Mouse (Mus musculus) MEL (cell line): ENCODE data around the gene Rbsn. TPM values are rescaled to one million over a fixed set of nuclear protein-coding genes. Genes with fewer than 3 reads are reported as not detected.

ENCODE experiments used
- DNase-seq: peaks from one replicate; pipeline ENCODE4 v3.0.0; 2011; ENCODE audit warnings: low read depth, low spot score
- H3K27ac ChIP-seq: 2 replicates; pipeline ENCODE4 v1.5.1; 2012; ENCODE audit warnings: low read depth, mild to moderate bottlenecking, control low read depth, low read length, moderate library complexity; ENCODE audit not compliant: control insufficient read depth
- H3K27me3 ChIP-seq, 2 experiments: fragments of 150-350 bp in 1 of 2; sonication (generic) in 1 of 2; 2 replicates each; pipeline ENCODE4 v1.6.1; 2012; ENCODE audit warnings: low read length in 2 of 2, mild to moderate bottlenecking in 2 of 2, improper control_type of control experiment in 1 of 2, moderate library complexity in 1 of 2; ENCODE audit not compliant: insufficient read depth in 2 of 2, control insufficient read depth in 1 of 2
- H3K36me3 ChIP-seq, 2 experiments: 2 replicates each; pipeline ENCODE4 v1.6.1; 2012 to 2014; ENCODE audit warnings: low read length in 2 of 2, improper control_type of control experiment in 1 of 2, inconsistent platforms in 1 of 2, mild to moderate bottlenecking in 1 of 2; ENCODE audit not compliant: insufficient read depth in 2 of 2, control insufficient read depth in 1 of 2
- H3K4me1 ChIP-seq, 2 experiments: fragments of 150-350 bp in 1 of 2; sonication (generic) in 1 of 2; 2 replicates each; pipeline ENCODE4 v1.6.1; 2012; ENCODE audit warnings: low read length in 2 of 2, improper control_type of control experiment in 1 of 2, mild to moderate bottlenecking in 1 of 2; ENCODE audit not compliant: insufficient read depth in 2 of 2, control insufficient read depth in 1 of 2
- H3K4me3 ChIP-seq, 2 experiments: fragments of 150-350 bp in 1 of 2; sonication (generic) in 1 of 2; 2 replicates each; pipeline ENCODE4 v1.5.1; 2012; ENCODE audit warnings: low read depth in 2 of 2, low read length in 2 of 2, mild to moderate bottlenecking in 2 of 2, moderate library complexity in 2 of 2, control low read depth in 1 of 2, improper control_type of control experiment in 1 of 2; ENCODE audit not compliant: control insufficient read depth in 1 of 2, insufficient read depth in 1 of 2
- H3K79me2 ChIP-seq: 2 replicates; pipeline ENCODE4 v1.6.1; 2012; ENCODE audit warnings: mild to moderate bottlenecking, low read length, moderate library complexity; ENCODE audit not compliant: control insufficient read depth, poor library complexity, insufficient read depth
- H3K9ac ChIP-seq: 2 replicates; pipeline ENCODE4 v1.6.1; 2012; ENCODE audit warnings: low read depth, mild to moderate bottlenecking, control low read depth, low read length, moderate library complexity; ENCODE audit not compliant: control insufficient read depth, poor library complexity, severe bottlenecking
- H3K9me3 ChIP-seq: fragments of 150-350 bp; sonication (generic); replicated peaks from 2 replicates; pipeline ENCODE4 v1.6.1; 2012; ENCODE audit warnings: mild to moderate bottlenecking, low read length, improper control_type of control experiment, moderate library complexity; ENCODE audit not compliant: insufficient read depth
- BHLHE40 ChIP-seq: IDR thresholded peaks from 2 replicates; pipeline ENCODE4 v1.6.1; 2012; ENCODE audit warnings: low read depth, mild to moderate bottlenecking, inconsistent platforms, low read length, improper control_type of control experiment, borderline replicate concordance
- CHD1 ChIP-seq: IDR thresholded peaks from 2 replicates; pipeline ENCODE4 v1.6.1; 2012; ENCODE audit warnings: low read depth, mild to moderate bottlenecking, inconsistent platforms, low read length, improper control_type of control experiment
- CHD2 ChIP-seq: IDR thresholded peaks from 2 replicates; pipeline ENCODE4 v1.6.1; 2011; ENCODE audit warnings: low read length, improper control_type of control experiment
- E2F4 ChIP-seq: IDR thresholded peaks from 2 replicates; pipeline ENCODE4 v1.6.1; 2011; ENCODE audit warnings: low read depth, low read length, improper control_type of control experiment, borderline replicate concordance
- ELF1 ChIP-seq: IDR thresholded peaks from 2 replicates; pipeline ENCODE4 v1.6.1; 2014; ENCODE audit warnings: low read depth, mild to moderate bottlenecking, inconsistent platforms, low read length, improper control_type of control experiment, moderate library complexity
- EP300 ChIP-seq, 2 experiments: IDR thresholded peaks; 2 replicates each; pipeline ENCODE4 v1.6.1; 2011; ENCODE audit warnings: improper control_type of control experiment in 2 of 2, low read length in 2 of 2, low read depth in 1 of 2, mild to moderate bottlenecking in 1 of 2
- GABPA ChIP-seq: IDR thresholded peaks from 2 replicates; pipeline ENCODE4 v1.6.1; 2012; ENCODE audit warnings: low read depth, mild to moderate bottlenecking, inconsistent platforms, low read length, improper control_type of control experiment, moderate library complexity
- HCFC1 ChIP-seq: IDR thresholded peaks from 2 replicates; pipeline ENCODE4 v1.6.1; 2012; ENCODE audit warnings: low read depth, mild to moderate bottlenecking, inconsistent platforms, low read length, improper control_type of control experiment, moderate library complexity
- JUND ChIP-seq: IDR thresholded peaks from 2 replicates; pipeline ENCODE4 v1.6.1; 2011; ENCODE audit warnings: low read depth, mild to moderate bottlenecking, improper control_type of control experiment, low read length
- KAT2A ChIP-seq: conservative IDR thresholded peaks from 2 replicates; pipeline ENCODE4 v1.6.1; 2012; ENCODE audit warnings: low read depth, low read length, improper control_type of control experiment, inconsistent platforms
- MAFK ChIP-seq: IDR thresholded peaks from 2 replicates; pipeline ENCODE4 v1.6.1; 2011; ENCODE audit warnings: low read depth, mild to moderate bottlenecking, low read length, improper control_type of control experiment, borderline replicate concordance
- MAX ChIP-seq: IDR thresholded peaks from 2 replicates; pipeline ENCODE4 v1.6.1; 2011; ENCODE audit warnings: low read length, improper control_type of control experiment
- MAZ ChIP-seq: IDR thresholded peaks from 2 replicates; pipeline ENCODE4 v1.6.1; 2012; ENCODE audit warnings: low read depth, mild to moderate bottlenecking, inconsistent platforms, low read length, improper control_type of control experiment
- MXI1 ChIP-seq: IDR thresholded peaks from 2 replicates; pipeline ENCODE4 v1.6.1; 2011; ENCODE audit warnings: mild to moderate bottlenecking, low read depth, low read length, improper control_type of control experiment
- MYB ChIP-seq: IDR thresholded peaks from 2 replicates; pipeline ENCODE4 v1.6.1; 2011; ENCODE audit warnings: mild to moderate bottlenecking, low read depth, low read length, improper control_type of control experiment
- MYC ChIP-seq: IDR thresholded peaks from 2 replicates; pipeline ENCODE4 v1.6.1; 2011; ENCODE audit warnings: low read depth, mild to moderate bottlenecking, low read length, improper control_type of control experiment, moderate library complexity
- NELFE ChIP-seq: IDR thresholded peaks from 2 replicates; pipeline ENCODE4 v1.6.1; 2011; ENCODE audit warnings: low read depth, low read length, improper control_type of control experiment
- POLR2A ChIP-seq, 2 experiments: IDR thresholded peaks; 2 replicates each; pipeline ENCODE4 v1.6.1; 2011 to 2012; ENCODE audit warnings: low read length in 2 of 2, mild to moderate bottlenecking in 2 of 2, control low read depth in 1 of 2, improper control_type of control experiment in 1 of 2, low read depth in 1 of 2, moderate library complexity in 1 of 2; ENCODE audit not compliant: control insufficient read depth in 1 of 2, insufficient read depth in 1 of 2, poor library complexity in 1 of 2
- RAD21 ChIP-seq: IDR thresholded peaks from 2 replicates; pipeline ENCODE4 v1.6.1; 2011; ENCODE audit warnings: mild to moderate bottlenecking, low read depth, low read length, improper control_type of control experiment
- RCOR1 ChIP-seq: IDR thresholded peaks from 2 replicates; pipeline ENCODE4 v1.6.1; 2012; ENCODE audit warnings: low read depth, mild to moderate bottlenecking, inconsistent platforms, low read length, improper control_type of control experiment
- SIN3A ChIP-seq: IDR thresholded peaks from 2 replicates; pipeline ENCODE4 v1.6.1; 2012; ENCODE audit warnings: low read length, improper control_type of control experiment, inconsistent platforms
- SMC3 ChIP-seq: IDR thresholded peaks from 2 replicates; pipeline ENCODE4 v1.6.1; 2011; ENCODE audit warnings: low read depth, low read length, improper control_type of control experiment
- TCF12 ChIP-seq: IDR thresholded peaks from 2 replicates; pipeline ENCODE4 v1.6.1; 2014; ENCODE audit warnings: low read depth, mild to moderate bottlenecking, inconsistent platforms, low read length, improper control_type of control experiment, moderate library complexity
- UBTF ChIP-seq: IDR thresholded peaks from 2 replicates; pipeline ENCODE4 v1.6.1; 2012; ENCODE audit warnings: low read depth, mild to moderate bottlenecking, inconsistent platforms, low read length, improper control_type of control experiment, moderate library complexity, borderline replicate concordance; ENCODE audit not compliant: insufficient read depth
- ZC3H11A ChIP-seq: IDR thresholded peaks from 2 replicates; pipeline ENCODE4 v1.6.1; 2012; ENCODE audit warnings: low read depth, mild to moderate bottlenecking, inconsistent platforms, low read length, improper control_type of control experiment
- ZKSCAN1 ChIP-seq: IDR thresholded peaks from 2 replicates; pipeline ENCODE4 v1.6.1; 2012; ENCODE audit warnings: low read depth, mild to moderate bottlenecking, inconsistent platforms, low read length, improper control_type of control experiment, moderate library complexity
- ZMIZ1 ChIP-seq: IDR thresholded peaks from 2 replicates; pipeline ENCODE4 v1.6.1; 2012; ENCODE audit warnings: low read depth, mild to moderate bottlenecking, inconsistent platforms, low read length, improper control_type of control experiment, moderate library complexity
- ZNF384 ChIP-seq: IDR thresholded peaks from 2 replicates; pipeline ENCODE4 v1.6.1; 2012; ENCODE audit warnings: low read depth, mild to moderate bottlenecking, inconsistent platforms, low read length, improper control_type of control experiment
- polyA plus RNA-seq, 2 experiments: library from polyadenylated mRNA; stranded (reverse) in 1 of 2; unstranded in 1 of 2; fragments of >175 nt in 1 of 2; fragments of >200 nt in 1 of 2; gene quantifications; 2 replicates each; pipeline versions ENCODE4 v1.2.1 to v1.2.4; 2012; ENCODE audit warnings: low replicate concordance in 2 of 2, low read depth in 1 of 2; ENCODE audit not compliant: insufficient read length in 2 of 2, insufficient read depth in 1 of 2, missing spikeins in 1 of 2
- total RNA-seq: library from RNA; depleted of rRNA; stranded (reverse); fragments of 300-350 nt; gene quantifications from 2 replicates; pipeline ENCODE4 v1.2.3, GENCODE M21; 2012

Rbsn gene
- total and polyA plus RNA-seq, 3 experiments, result 16.1 to 16.3 TPM; not detected in 1

DNA sequence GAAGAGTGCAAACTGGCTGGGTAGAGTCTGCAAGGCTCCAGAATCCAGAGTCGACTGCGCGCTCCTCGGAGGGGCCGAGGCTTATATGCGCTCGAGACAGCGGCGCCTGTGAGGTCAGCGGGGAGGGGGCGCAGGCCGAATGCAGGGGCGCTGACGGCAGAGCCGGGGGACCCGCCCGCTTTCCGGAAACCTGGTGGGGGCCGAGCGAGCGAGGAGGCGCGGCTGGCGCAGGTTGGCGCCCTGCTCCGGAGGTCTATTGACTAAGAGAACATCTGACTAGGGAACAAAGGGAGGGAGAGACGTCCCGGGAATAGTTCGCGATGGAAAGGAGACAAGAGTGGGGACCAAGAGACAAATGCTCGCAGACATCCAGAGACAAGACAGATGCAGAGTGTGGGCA lies 29.9 kb upstream of the Rbsn start, which contains the start of gene Trh:
Gene Trh (minus strand): TSS at position 60 of the 400 bp plus-strand sequence.
- no peak for TF ChIP-seq ZMIZ1
- no peak for TF ChIP-seq EP300 (IDR thresholded peaks at IDR 0.05; ENCODE audit: low read depth in 1 of 2, low read length in 2 of 2)
- no peak for TF ChIP-seq RAD21
- TF ChIP-seq TCF12, result no peak
- no peak for TF ChIP-seq RCOR1
- TF ChIP-seq UBTF, result no peak
- no peak for TF ChIP-seq MAFK
- no peak for TF ChIP-seq CHD2
- TF ChIP-seq CHD1, result no peak
- TF ChIP-seq SMC3, result no peak
- TF ChIP-seq POLR2A (IDR thresholded peaks at IDR 0.05; ENCODE audit: control insufficient read depth in 1 of 2, insufficient read depth in 1 of 2, low read depth in 1 of 2, low read length in 2 of 2, poor library complexity in 1 of 2), result no peak
- no peak for TF ChIP-seq KAT2A
- no peak for TF ChIP-seq ZNF384
- no peak for TF ChIP-seq SIN3A
- TF ChIP-seq ZKSCAN1, result no peak
- no peak for TF ChIP-seq ZC3H11A
- TF ChIP-seq E2F4, result no peak
- TF ChIP-seq NELFE, result no peak
- TF ChIP-seq MXI1, result no peak
- no peak for TF ChIP-seq MAZ
- TF ChIP-seq, all 39 proteins: peak for 0
- no peak within 1 kb of the TSS for H3K9ac ChIP-seq
- H3K9me3 ChIP-seq, result no peaks in the 10 kb centered on the region
- H3K4me1 ChIP-seq, result no peaks in the 10 kb centered on the region; a peak in 1 of 4 replicates
- no peak within 1 kb of the TSS for H3K27ac ChIP-seq
- no peak for DNase-seq
- no peak within 1 kb of the TSS for H3K4me3 ChIP-seq
- H3K79me2 ChIP-seq, result no peaks in the 10 kb centered on the region
- peaks cover 0 to 2% of the 10 kb centered on the region in 2 experiments; a peak in 1 of 4 replicates for H3K36me3 ChIP-seq
- peaks cover 0 to 6% of the 10 kb centered on the region in 2 experiments for H3K27me3 ChIP-seq

DNA sequence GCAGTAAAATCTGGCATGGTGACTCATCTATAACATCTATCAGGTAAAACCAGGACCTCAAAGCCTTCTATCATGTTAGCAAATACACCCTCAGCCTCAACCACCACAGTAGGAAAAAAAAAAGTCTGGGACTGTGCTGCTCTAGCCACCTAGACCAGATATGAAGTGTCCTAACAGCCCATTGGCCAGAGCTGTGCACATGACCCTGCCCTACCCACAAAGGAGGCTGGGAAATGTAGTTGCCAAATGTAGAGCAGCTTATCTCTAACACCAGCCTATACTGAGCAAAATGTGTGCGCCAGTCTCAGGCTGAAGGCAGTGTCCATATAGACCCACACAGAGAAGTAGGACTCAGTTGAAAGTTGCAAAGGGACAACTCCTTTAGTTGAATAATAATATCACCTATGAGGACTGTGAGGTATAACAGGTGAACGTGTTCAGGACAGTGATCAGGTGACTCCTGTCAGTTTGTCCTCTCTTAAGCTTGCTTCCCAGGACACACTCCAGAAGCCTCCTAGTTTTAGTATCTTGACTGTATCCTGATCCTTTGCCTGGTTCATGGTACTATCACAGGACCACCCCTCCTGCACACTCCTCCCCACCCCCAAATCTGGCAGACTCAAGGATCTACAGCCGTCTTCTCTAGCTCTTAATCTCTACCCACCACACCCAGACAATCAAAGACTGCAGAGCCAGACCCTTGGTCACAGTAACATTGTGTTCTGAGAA lies 26.6 kb upstream of the Rbsn start:
- no peak overlapping the region for H3K27ac ChIP-seq
- H3K9ac ChIP-seq, result no peak overlapping the region
- no peaks in the 10 kb centered on the region; a peak in 1 of 4 replicates for H3K4me1 ChIP-seq
- no peak overlapping the region for H3K4me3 ChIP-seq
- no peaks in the 10 kb centered on the region for H3K79me2 ChIP-seq
- no peaks in the 10 kb centered on the region for H3K9me3 ChIP-seq
- peak; percentile 93 for DNase-seq
- peaks cover 0 to 3% of the 10 kb centered on the region in 2 experiments; a peak in 2 of 4 replicates for H3K27me3 ChIP-seq
- peaks cover 0 to 2% of the 10 kb centered on the region in 2 experiments; a peak in 1 of 4 replicates for H3K36me3 ChIP-seq
- TF ChIP-seq TCF12, result 0 out of 2 replicates have a peak, but pooled peaks have one; percentile 26
- TF ChIP-seq SIN3A, result peak; percentile 41; the same call in 1 of the 2 replicates
- TF ChIP-seq JUND, result no peak
- TF ChIP-seq KAT2A, result peak; percentile 85; the same call in 1 of the 2 replicates
- TF ChIP-seq NELFE, result no peak
- TF ChIP-seq GABPA, result no peak
- TF ChIP-seq ELF1, result peak; percentile 50; the same call in 1 of the 2 replicates
- TF ChIP-seq CHD2, result no peak; the same call in 1 of the 2 replicates
- peak; percentile 89 for TF ChIP-seq MAX
- peak; percentile 100 for TF ChIP-seq HCFC1
- TF ChIP-seq CHD1, result no peak
- TF ChIP-seq ZNF384, result peak; percentile 98
- TF ChIP-seq MYC, result 0 out of 2 replicates have a peak, but pooled peaks have one; percentile 16
- no peak for TF ChIP-seq ZMIZ1
- no peak for TF ChIP-seq UBTF
- 0 out of 2 replicates have a peak, but pooled peaks have one; percentile 14 for TF ChIP-seq ZKSCAN1
- no peak for TF ChIP-seq MYB
- no peak for TF ChIP-seq MAFK
- TF ChIP-seq BHLHE40, result no peak
